Mouse (Mus musculus) right cerebral cortex, postnatal 25 days (tissue): ENCODE measurements around the gene Oma1.
A peak's percentile ranks its signal among the peaks of the same experiment; 100 is the strongest.

Source experiments
- DNase-seq: peaks from one replicate; pipeline ENCODE4 v3.0.0; 2022

The Oma1 gene

DNA sequence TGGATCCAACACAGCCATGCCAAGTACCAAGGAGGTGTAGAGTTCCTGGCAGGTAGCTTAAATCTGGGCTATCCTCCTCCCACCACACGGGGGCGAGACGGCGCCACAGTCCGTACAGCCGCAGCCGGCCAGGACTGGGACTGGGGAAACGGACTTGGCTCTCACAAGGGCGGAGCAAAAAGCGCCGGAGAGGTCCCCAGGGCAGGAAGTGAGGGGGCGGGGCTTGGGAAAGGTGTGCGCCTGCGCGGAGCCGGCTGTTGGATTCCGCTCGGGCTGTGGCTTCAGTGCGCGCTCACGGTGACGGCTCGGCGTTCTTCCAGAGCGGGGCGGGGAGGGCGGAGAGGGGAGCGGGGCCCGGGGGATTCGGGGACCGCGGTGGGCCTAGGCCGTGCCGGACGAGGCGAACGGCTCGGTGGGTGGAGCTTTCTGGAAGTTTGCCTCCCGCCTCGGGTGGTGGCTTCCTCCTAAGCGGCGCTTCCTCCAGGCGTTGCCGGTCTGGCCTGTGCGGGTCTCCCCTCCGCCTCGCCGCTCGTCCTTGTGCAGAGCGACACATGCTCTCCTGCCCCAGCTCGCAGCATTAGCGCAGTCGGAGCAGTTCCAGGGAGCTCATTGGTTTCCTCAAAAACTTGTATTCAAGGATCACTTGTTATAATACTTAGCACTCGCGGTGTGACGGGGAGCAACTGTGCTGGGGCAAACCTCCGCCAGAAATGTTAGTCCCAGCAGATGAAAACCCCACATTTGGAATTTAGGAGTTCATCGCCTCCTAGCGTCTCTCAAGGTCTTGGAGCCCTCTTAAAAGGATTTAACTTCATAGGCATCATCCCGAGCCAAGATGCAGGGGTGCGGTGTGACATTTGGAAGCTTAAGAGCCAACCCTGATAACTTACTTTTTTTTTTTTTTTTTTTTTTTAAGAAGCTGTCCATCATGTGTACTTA lies at the start of gene Oma1:
TSS of gene Oma1 (plus strand) at position 226 of the 939 bp plus-strand sequence.
- peak; percentile 95 for DNase-seq

- DNase-seq = no peak
These were observed 49.7 kb upstream of the Oma1 start for GRCm38 (mm10) chr4:103263812-103264396.

- no peak for DNase-seq
These were observed 48.4 kb upstream of the Oma1 start for GRCm38 (mm10) chr4:103265166-103265565.

DNA sequence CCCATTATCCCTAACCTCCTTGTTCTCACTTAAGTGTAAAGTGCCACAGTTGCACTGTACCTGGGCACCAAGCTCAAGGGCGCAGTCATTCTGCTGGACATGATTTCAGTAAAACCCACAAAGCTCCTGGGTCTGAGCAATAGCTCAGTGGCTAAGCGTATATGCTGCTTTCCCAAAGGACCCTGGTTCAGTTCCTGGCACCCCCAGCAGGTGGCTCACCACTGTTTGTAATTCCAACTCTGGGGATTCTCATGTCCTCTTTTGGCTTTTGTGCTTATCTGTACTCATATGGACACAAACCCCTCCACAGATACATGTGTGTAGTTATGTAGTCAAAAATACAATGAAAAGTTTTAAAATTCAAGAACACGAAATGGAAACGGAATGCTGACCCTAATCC lies 44.3 kb upstream of the Oma1 start:
- no peak for DNase-seq

DNA sequence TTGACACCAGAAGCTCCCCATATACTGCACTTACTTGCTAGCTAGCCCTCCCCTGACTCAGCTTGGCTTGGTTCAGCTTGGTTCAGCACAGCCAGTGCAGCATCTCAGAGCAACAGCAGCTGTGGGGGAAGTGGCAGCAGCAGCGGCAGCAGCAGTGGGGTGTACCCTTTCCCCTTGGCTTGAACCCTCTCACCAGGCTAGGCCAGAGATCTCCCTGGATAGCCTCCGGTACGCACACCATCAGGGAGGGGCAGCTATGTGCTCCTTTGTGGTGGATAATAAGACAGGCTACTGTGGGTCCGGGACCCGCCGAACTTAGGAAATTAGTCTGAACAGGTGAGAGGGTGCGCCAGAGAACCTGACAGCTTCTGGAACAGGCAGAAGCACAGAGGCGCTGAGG lies 40.6 kb upstream of the Oma1 start:
- no peak for DNase-seq

- no peak for DNase-seq
These were observed 25.3 kb upstream of the Oma1 start for GRCm38 (mm10) chr4:103288342-103288741.

DNA sequence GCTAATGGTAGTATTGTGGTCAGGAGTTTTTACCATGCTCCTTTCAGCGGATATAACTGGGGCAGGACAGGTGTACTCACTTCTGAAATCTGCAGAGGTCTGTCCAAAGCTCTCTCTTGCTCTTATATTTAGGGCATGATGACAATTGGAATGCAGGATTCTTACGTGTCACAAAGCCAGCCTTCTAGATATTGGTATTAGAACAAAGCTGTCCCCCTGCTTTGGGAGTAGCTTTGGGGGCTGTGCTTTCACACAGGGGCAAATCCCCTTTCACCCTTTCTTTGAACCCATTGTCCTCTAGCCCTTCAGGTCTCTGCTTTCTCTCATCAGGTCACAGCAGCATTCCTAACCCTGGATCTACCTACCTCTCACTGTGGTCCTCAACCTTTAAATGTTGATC lies 22.8 kb upstream of the Oma1 start, which contains the start of gene 4921539E11Rik:
TSS of gene 4921539E11Rik (minus strand) at position 101 of the 400 bp plus-strand sequence.
- DNase-seq = no peak

DNA sequence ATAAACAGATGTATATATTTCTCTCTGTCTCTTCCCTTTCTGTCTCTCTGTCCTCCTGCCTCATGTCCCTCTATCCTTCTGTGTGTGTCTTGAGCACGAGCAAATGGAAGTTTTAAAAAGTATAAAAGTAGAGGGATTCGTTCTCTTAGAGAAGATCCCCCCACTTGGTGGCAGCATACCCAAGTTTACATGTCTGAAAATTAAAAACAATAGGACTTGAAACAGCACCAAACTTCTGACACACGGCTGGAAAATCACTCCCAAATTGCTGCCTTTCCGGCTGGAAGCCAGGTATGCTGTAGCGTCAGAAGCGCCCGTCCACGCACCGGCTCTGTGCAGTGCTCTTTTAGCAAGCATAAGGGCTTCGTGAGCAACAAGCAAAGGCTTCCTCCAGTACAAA lies 14.3 kb upstream of the Oma1 start:
- peak; percentile 36 for DNase-seq

GRCm38 (mm10) chr4:103303851-103304250 lies 9.8 kb upstream of the Oma1 start:
- no peak for DNase-seq

DNA sequence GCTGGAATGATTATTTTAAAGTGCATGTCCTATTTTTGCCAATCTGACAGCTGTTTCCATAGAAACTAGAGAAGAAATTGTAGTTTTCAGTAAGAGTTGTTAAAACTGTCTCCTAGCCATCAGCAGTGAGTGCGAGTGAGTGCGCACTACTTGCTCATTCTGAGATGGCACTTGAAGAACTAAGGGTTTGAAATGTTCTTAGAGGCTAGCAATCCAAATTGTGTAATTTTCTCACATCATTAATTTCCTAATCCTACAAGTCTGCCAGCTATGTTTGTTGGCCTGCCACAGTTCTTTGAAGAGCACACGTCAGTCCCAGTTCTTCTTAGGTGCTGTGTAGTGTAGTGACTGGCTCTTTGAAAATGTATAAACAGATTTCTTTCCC lies 906 bp downstream of the Oma1 start:
- DNase-seq = no peak

- DNase-seq = no peak
These were observed 2.2 kb downstream of the Oma1 start for GRCm38 (mm10) chr4:103315861-103316260.

GRCm38 (mm10) chr4:103321461-103321860 lies 7.8 kb downstream of the Oma1 start:
- DNase-seq = no peak

DNA sequence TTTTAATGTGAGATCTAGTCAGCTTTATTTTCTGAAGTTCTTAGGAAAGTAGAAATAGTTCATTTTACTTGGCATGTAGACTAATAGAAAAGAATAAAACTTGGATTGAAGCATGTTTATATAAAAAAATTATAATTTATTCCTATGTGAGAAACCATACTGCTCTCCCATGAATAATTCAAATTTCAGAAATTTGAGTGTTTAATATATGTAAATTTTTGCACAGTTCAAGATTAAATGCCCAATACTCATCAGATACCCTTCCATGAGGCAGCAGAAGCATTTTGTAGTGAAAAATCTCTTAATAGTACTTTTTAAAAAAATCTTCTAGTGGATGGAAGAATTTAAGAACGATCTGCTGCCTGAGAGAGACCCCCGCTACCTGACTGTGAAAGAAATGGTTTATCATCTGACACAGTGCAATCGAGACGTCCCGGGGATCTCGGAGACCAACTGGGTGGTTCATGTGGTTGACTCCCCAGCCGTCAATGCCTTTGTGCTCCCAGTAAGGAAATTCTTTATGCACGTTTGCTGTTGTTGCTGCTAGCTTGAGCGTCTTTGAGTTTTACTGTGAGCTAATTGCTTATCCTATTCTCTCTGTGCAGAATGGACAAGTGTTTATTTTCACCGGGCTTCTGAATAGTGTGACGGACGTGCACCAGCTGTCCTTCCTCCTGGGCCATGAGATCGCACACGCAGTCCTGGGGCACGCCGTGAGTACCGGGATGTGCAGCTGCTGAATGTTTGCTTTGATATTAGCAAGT lies 11.3 kb downstream of the Oma1 start:
- no peak for DNase-seq

DNA sequence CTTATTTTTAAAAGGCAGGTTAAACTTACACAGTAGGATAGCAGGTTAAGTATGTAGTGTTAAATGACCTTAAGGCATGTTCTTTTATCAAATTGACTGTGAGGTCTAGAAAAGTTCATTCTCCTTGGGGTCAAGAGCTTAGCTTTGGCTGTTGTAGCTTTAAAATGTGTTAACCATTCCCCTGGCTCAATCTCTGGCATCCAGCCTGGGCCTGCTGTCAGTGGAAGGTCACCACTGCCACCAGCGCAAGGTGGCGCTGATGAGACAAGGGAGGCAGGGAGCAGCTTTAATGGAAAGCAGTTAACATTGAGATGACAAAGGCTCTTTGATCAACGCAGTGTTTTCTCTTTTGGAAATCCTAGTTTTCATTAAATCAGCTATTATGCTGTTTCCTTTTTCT lies 13.4 kb downstream of the Oma1 start:
- DNase-seq = no peak

- DNase-seq = no peak
These were observed 15.7 kb downstream of the Oma1 start for GRCm38 (mm10) chr4:103329348-103329747.

- DNase-seq = no peak
These were observed 21.5 kb downstream of the Oma1 start for GRCm38 (mm10) chr4:103335134-103335533.

DNA sequence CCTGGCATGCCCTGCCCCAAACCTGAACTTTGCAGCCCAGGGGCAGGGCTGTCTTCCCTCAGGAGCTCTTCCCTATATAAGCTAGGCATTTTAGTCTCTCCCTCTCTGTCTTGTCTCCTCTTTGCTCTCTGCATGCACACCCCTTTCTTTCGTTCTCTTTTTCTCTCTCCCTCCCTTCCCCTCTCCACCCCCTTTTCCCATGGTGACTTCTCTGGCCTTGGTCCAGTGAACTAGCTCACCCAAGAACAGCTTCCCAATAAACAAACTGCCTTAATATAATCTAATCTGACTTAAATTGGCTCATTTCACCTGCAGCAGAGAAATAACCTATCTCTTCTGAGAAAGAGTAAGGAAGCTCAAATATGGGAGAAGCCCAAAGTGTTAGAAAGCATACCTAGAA lies 27.1 kb downstream of the Oma1 start:
- no peak for DNase-seq

DNA sequence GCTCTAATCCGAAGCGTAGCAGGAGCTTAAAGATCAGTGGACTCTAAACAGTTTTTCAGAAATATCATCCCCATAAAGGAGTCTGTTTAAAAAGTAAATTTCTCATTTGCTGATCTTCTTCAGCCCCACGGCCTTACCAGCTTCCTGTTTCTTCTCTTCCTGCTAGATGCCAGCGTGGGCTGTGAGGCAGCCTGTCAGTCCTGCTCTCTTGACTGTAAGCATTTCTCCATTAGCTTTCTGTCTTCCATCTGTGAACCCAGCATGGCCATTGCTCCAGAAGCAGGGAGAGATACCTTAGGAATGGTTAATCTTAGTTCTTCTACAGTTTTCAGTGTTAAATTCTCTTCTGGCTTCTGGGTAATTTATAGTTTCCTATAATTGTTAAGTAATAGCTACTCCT lies 28.0 kb downstream of the Oma1 start:
- DNase-seq = no peak

GRCm38 (mm10) chr4:103346058-103346457 lies 32.4 kb downstream of the Oma1 start:
- no peak for DNase-seq

DNA sequence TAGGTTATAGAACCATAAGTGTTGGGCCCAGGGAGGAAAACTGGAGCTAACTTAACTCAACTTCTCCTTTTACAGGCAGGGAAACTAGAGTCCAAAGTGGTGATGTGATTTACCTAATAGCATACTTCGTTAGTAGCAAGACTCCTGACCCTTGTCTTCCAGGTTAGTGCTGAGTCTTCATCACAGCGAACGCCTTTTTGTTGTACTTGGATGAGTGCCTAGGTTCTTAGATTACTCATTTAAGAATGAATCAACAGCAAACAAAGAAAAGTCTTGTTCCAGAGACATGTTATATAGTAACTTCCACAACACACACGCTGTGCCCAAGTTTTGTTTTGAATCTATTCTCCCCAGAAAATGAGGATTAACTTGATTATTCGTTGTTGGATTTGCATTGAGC lies 33.2 kb downstream of the Oma1 start:
- no peak for DNase-seq

- DNase-seq = no peak
These were observed 35.6 kb downstream of the Oma1 start for GRCm38 (mm10) chr4:103349219-103349618.

- no peak for DNase-seq
These were observed 39.3 kb downstream of the Oma1 start for GRCm38 (mm10) chr4:103352926-103353325.

DNA sequence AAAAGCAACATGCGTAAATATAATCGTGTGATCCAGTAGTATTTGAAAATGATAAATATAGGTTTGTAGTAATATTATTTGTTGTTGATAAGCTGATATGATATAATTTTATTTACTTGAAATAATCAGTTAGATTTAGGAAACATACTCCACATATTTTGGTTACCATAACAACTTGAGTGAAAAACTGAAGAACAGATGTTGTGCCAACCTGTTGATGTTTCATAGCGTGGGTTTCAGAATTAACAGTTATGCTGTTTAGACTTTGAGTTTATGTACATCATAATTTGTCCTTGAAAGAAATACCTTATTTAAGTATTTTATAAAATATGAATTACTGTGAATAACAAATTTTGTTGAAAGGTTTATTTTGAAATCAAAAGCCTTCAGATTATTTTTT lies 43.8 kb downstream of the Oma1 start:
- DNase-seq = no peak
